Mouse (Mus musculus): ENCODE data around the gene Adgrb3. TPM values are rescaled to one million over a fixed set of nuclear protein-coding genes. Genes with fewer than 3 reads are reported as not detected.
A peak's percentile ranks its signal among the peaks of the same experiment; 100 is the strongest.

Gene Adgrb3
- polyA plus RNA-seq, 1 experiment from 2014 or later: 1.5 TPM

DNA sequence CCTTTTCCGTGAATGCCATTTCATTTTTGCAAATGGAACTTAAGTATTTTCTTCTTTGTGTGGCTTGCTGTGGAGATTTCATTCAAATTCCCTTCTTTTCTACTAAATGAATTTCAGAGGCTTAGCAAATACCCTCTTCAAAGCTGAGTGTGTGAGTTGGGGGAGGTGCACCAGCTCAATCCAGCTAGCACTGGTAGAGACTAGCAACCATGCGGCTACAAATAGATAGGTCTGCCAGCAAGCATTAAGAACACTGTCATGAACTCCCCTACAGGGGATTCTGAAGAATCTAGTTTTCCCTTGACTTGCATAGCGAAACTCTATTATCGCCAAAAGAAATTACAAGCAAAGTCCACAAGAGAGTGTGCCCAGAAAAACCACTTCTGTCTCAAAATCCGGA lies 624.9 kb downstream of the Adgrb3 start:
- 49% methylated on average over 5 of the region's 5 CpGs for WGBS
- no peak overlapping the region for H3K4me2 ChIP-seq (replicated peaks)
- no peak overlapping the region for H3K9ac ChIP-seq
- no peak overlapping the region for H3K27ac ChIP-seq
- peaks cover 4% of the 10 kb centered on the region; the same call in 1 of the 2 replicates for H3K4me1 ChIP-seq
- H3K27me3 ChIP-seq: no peaks in the 10 kb centered on the region
- no peak overlapping the region for H3K4me3 ChIP-seq
- H3K36me3 ChIP-seq: no peaks in the 10 kb centered on the region
- H3K9me3 ChIP-seq: no peaks in the 10 kb centered on the region
- no peak for ATAC-seq (ENCODE audit: low FRiP score, low read depth)

DNA sequence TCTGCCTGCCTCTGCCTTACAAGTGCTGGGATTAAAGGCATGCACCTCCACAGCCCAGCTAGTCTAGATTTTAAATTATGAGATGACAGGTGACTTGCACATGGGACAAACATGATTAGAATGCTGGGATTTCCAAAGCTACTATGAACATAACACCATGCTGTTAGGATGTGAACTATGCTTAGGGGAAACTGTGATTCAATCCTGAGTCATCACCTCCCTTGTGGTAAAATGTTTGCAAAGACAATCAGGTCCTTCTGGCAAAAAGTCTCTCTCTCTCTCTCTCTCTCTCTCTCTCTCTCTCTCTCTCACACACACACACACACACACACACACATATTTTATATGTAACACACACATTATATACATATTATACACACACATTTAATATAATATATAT lies 630.1 kb downstream of the Adgrb3 start:
- Histone ChIP-seq H3K4me1 (peaks cover 4% of the 10 kb centered on the region; the same call in 1 of the 2 replicates), H3K4me2 (replicated peaks) (no peak overlapping the region), H3K9ac (no peak overlapping the region), H3K4me3 (no peak overlapping the region), H3K9me3 (no peaks in the 10 kb centered on the region), H3K36me3 (no peaks in the 10 kb centered on the region), H3K27ac (no peak overlapping the region), H3K27me3 (no peaks in the 10 kb centered on the region)
- ATAC-seq (ENCODE audit: low FRiP score, low read depth): no peak

DNA sequence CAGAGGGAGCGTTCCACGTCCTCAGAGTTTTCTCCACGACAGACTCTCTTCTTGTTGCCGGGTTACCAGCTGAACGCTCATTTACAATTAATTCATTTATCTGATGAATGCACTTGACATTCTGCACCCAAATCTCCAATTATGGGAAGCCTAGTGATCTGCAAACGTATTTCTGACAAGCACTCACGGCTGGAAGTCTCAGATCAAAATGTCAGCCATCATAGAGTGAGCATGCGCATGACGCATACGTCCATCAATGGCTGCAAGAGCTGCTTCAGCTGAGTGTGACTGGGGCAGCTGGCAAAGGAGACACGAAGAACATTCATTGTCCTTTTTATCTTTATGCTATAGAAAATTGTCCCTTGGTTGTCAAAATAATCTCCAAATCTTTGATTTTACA lies 637.5 kb downstream of the Adgrb3 start:
- ATAC-seq (ENCODE audit: low FRiP score, low read depth): no peak
- Histone ChIP-seq H3K9ac (no peak overlapping the region), H3K27me3 (no peaks in the 10 kb centered on the region), H3K36me3 (no peaks in the 10 kb centered on the region), H3K4me3 (no peak overlapping the region), H3K27ac (no peak overlapping the region), H3K4me1 (peaks cover 7% of the 10 kb centered on the region; the same call in 1 of the 2 replicates), H3K4me2 (replicated peaks) (no peak overlapping the region), H3K9me3 (no peaks in the 10 kb centered on the region)
- 86% methylated on average over 11 of the region's 11 CpGs for WGBS

DNA sequence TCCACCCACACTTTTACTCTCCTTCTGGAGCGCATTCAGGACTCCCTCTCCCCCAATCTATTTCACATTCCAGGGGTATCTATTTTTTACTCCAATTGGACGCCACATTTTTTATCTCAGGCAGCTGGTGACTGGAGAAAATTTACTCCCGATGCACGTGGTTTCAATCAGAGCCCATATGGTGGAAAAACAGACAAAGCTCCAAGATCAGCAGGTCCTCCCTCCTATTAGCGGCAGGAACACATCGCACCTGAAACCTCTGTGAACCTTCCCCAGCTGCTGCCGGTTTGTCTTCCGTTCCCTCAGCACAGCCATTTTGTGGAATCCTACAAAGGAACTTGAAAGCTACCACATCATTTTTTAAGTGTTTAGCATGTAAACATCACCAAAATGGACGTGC lies 640.2 kb downstream of the Adgrb3 start:
- peak overlapping the region; percentile 26 for H3K4me2 ChIP-seq (replicated peaks)
- H3K36me3 ChIP-seq: no peaks in the 10 kb centered on the region
- H3K9ac ChIP-seq: no peak overlapping the region
- H3K27ac ChIP-seq: no peak overlapping the region
- ATAC-seq (ENCODE audit: low FRiP score, low read depth): peak; percentile 76
- H3K9me3 ChIP-seq: no peaks in the 10 kb centered on the region
- H3K4me3 ChIP-seq: no peak overlapping the region
- H3K27me3 ChIP-seq: no peaks in the 10 kb centered on the region
- H3K4me1 ChIP-seq: peaks cover 7% of the 10 kb centered on the region; the same call in 1 of the 2 replicates
- WGBS: 26% methylated on average over 9 of the region's 9 CpGs

DNA sequence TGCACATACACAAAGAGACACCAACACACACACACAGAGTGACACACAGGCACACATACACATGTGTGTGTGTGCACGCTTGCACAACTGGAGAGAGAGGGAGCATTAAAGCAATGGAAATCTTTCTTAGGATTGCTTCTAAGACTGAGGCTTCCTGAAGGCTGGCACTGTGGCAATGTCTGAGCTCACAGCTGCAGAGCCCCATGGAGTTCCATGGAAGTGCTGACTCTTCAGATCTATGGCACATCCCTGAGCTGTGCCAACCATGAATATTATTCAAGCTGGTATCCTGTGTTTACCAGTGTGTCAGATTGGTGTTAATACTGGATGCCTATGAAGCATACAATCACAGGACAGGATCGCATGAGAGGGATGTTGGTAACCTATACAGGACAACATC lies 643.6 kb downstream of the Adgrb3 start:
- H3K9ac ChIP-seq: no peak overlapping the region
- WGBS: 95% methylated on average over 2 of the region's 2 CpGs
- no peaks in the 10 kb centered on the region for H3K36me3 ChIP-seq
- no peak for ATAC-seq (ENCODE audit: low FRiP score, low read depth)
- H3K4me3 ChIP-seq: no peak overlapping the region
- H3K9me3 ChIP-seq: no peaks in the 10 kb centered on the region
- peaks cover 7% of the 10 kb centered on the region; the same call in 1 of the 2 replicates for H3K4me1 ChIP-seq
- no peak overlapping the region for H3K27ac ChIP-seq
- no peak overlapping the region for H3K4me2 ChIP-seq (replicated peaks)
- H3K27me3 ChIP-seq: no peaks in the 10 kb centered on the region

DNA sequence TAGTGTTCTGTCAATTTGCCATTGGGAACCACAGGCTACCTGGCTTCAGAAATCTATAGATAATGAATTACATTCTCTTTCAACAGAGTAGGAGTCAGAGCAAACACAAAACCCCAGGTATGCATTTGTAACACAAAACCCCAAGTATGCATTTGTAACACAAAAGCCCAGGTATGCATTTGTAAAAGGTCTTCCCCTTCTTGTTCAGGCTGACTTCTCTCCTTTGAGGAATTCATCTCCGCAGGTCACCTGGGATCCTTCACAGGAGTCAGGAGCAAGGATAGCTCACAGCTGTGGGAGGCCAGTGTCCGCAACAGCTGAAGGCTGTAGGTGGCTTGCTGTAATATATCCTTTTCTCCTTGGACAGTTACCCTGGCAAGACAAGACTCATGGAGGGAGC lies 647.6 kb downstream of the Adgrb3 start:
- H3K27me3 ChIP-seq: no peaks in the 10 kb centered on the region
- no peak overlapping the region for H3K4me2 ChIP-seq (replicated peaks)
- H3K9ac ChIP-seq: no peak overlapping the region
- no peaks in the 10 kb centered on the region for H3K36me3 ChIP-seq
- no peak overlapping the region for H3K27ac ChIP-seq
- 73% methylated on average over 2 of the region's 2 CpGs for WGBS
- no peak for ATAC-seq (ENCODE audit: low FRiP score, low read depth)
- peaks cover 7% of the 10 kb centered on the region; the same call in 1 of the 2 replicates for H3K4me1 ChIP-seq
- no peaks in the 10 kb centered on the region for H3K9me3 ChIP-seq
- no peak overlapping the region for H3K4me3 ChIP-seq

DNA sequence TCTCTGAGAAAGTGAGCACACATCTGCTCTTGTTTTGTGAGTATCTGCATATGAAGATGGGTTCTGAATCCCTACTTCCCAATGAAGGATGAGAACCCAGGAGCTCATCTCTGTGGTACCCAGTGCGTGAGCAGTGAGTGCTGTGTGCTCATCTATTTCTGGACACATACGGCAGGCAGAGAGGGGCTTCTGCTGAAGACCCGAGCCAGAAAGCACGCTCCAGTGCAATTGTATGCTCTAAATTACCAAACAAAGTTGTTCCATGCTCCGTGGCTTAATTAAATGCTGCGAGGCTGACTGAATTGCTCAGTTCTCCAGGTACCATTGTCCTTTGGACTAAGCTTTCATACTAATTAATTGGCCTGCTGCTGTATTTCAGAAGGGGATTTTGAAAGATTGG lies 648.9 kb downstream of the Adgrb3 start:
- no peaks in the 10 kb centered on the region for H3K9me3 ChIP-seq
- H3K9ac ChIP-seq: no peak overlapping the region
- H3K4me3 ChIP-seq: no peak overlapping the region
- H3K27me3 ChIP-seq: no peaks in the 10 kb centered on the region
- no peaks in the 10 kb centered on the region for H3K36me3 ChIP-seq
- no peak for ATAC-seq (ENCODE audit: low FRiP score, low read depth)
- no peak overlapping the region for H3K4me2 ChIP-seq (replicated peaks)
- H3K27ac ChIP-seq: no peak overlapping the region
- 69% methylated on average over 6 of the region's 6 CpGs for WGBS
- peaks cover 7% of the 10 kb centered on the region; the same call in 1 of the 2 replicates for H3K4me1 ChIP-seq

DNA sequence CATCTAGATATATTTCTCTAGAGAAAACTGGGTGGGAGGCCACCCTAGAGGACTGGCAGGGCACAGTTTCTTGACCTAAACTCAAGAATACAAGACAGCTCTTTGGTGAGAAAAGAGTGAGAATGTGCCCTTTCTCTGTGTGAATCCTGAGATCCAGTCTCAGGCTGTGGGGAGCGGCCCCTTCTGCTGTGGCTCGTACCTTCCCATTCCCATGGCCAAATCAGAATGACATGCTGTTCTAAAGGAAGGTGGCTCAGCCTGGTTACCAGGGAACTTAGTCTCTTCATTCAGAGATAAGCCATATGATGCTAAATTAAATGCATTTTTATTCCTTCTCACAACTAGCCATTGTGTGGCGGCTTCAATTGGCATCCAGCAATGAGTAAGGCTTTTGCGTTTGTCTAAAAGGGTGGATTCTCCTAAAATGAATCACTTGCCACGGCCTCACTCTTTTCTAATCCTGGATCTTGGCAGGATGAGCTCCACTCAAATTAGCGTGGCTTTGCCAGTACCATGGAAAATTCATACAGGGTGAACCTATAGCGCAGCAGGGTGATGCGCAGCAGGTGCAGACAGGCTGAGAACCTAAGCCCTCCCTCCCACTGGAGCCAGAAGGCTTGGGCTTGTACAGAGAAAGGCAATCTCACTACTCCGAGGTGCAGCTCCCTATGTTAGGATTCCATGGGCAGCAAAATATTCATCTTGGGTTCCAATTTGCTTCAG lies 649.5 kb downstream of the Adgrb3 start:
- Histone ChIP-seq H3K27me3 (no peaks in the 10 kb centered on the region), H3K4me2 (replicated peaks) (no peak overlapping the region), H3K36me3 (no peaks in the 10 kb centered on the region), H3K9me3 (no peaks in the 10 kb centered on the region), H3K9ac (no peak overlapping the region), H3K4me1 (peaks cover 7% of the 10 kb centered on the region; the same call in 1 of the 2 replicates), H3K4me3 (no peak overlapping the region), H3K27ac (no peak overlapping the region)
- no peak for ATAC-seq (ENCODE audit: low FRiP score, low read depth)
- 71% methylated on average over 9 of the region's 9 CpGs for whole genome bisulfite sequencing

DNA sequence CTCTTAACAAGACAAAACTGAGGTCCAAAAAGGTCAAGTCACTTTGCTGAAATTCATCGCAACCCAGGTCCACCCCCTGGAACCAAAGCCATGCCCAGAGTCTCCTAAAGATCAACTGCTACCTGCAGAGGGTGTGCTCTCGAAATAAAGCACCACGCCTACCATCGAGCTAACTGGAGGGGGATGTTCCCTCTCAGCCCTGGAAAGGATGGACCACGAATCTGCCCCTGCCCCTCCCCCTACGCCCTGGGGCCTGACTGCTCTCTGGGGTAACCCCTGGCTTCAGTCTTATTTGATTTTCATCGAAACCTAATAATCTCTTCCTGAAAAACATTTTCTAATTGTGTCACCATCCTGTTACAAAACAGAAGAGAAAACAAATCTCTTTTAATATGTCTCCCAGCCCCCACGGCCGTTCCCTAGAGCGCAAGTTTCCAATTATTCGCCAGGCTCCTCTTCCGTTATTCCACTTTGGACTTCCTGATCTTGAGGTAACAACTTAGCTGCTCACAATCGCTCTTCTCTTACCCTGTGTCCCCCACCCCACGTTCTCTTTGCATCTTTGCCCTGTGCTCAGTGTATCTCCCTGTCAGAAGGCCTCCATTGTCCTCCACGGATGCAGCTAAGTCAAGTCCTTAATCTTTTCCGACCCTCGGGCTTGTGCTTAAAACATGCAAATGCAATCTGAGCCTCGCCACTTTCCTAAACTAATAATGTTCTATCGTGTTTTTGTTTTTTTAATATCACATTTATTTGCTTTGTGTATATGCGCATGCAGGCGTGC lies 651.0 kb downstream of the Adgrb3 start:
- H3K4me3 ChIP-seq: no peak overlapping the region
- no peaks in the 10 kb centered on the region for H3K36me3 ChIP-seq
- peak overlapping the region; percentile 28; the same call in 1 of the 2 replicates for H3K4me2 ChIP-seq (replicated peaks)
- WGBS: 35% methylated on average over 21 of the region's 21 CpGs
- no peaks in the 10 kb centered on the region for H3K27me3 ChIP-seq
- H3K9ac ChIP-seq: no peak overlapping the region
- no peak for ATAC-seq (ENCODE audit: low FRiP score, low read depth)
- H3K9me3 ChIP-seq: no peaks in the 10 kb centered on the region
- H3K4me1 ChIP-seq: peaks cover 7% of the 10 kb centered on the region; the same call in 1 of the 2 replicates
- no peak overlapping the region for H3K27ac ChIP-seq

DNA sequence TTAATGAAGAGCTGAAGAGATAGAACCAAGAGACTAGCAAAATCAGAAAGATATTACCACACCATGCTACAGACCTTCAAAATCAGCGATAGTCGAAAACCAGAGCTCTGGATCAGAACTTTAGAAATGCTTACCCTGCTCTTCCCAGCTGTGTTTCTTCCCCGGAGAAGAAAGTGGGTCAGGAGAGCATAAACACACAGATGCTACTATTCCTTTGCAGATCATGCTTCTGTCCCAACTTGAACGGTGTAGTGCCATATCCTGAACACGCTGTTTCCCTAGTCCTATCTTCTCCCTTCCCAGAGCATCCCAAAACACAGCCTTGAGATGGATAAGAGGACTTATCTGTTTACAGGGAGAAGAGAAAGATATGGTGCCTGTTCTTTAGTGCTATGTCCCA lies 662.4 kb downstream of the Adgrb3 start:
- no peak for ATAC-seq (ENCODE audit: low FRiP score, low read depth)
- no peaks in the 10 kb centered on the region for H3K27me3 ChIP-seq
- H3K36me3 ChIP-seq: no peaks in the 10 kb centered on the region

DNA sequence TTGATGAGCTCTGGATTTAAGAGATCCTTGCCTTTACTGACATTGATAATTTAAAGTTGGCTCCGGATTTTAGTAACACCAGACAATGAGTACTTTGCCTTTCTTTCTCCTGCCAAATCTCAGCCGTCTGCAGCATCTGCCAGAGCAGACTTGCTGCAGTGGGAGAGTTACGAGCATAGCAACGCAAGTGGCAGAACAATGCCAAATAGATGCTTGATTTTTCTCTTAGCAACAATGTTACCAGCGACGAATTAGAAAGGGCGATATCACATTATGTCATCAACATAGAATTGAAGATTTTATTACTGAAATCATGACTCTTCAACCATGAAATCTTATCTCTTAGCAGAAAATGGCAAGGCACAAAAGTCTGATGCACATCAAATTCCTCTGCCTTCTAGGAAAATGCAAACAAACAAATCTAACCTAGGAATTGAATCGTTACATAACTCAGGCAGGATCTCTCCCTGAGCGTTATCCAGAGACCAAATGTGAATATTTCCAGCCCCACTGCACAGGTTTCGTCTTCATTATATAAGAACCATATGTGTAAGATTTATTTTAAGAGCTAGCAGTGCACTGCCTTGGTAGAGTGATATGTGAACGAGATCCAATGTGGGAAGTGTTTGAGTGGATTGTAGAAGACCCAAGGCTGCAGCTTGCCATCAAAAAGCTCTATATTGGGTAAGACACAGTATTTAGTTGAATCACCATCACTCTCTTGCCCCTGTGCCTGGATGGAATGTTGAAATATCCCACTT lies 663.3 kb downstream of the Adgrb3 start:
- 54% methylated on average over 11 of the region's 11 CpGs for WGBS
- Histone ChIP-seq H3K27ac (no peak overlapping the region), H3K9ac (no peak overlapping the region), H3K4me2 (replicated peaks) (no peak overlapping the region), H3K9me3 (no peaks in the 10 kb centered on the region), H3K4me3 (no peak overlapping the region), H3K27me3 (no peaks in the 10 kb centered on the region), H3K4me1 (no peaks in the 10 kb centered on the region), H3K36me3 (no peaks in the 10 kb centered on the region)
- no peak for ATAC-seq (ENCODE audit: low FRiP score, low read depth)

More for the DNA sequence above, 662.4 kb downstream of the Adgrb3 start:
- H3K4me2 ChIP-seq (replicated peaks): no peak overlapping the region
- H3K4me1 ChIP-seq: no peaks in the 10 kb centered on the region
- no peak overlapping the region for H3K4me3 ChIP-seq
- 93% methylated on average over 5 of the region's 5 CpGs for WGBS
- H3K27ac ChIP-seq: no peak overlapping the region
- no peak overlapping the region for H3K9ac ChIP-seq
- no peaks in the 10 kb centered on the region for H3K9me3 ChIP-seq

DNA sequence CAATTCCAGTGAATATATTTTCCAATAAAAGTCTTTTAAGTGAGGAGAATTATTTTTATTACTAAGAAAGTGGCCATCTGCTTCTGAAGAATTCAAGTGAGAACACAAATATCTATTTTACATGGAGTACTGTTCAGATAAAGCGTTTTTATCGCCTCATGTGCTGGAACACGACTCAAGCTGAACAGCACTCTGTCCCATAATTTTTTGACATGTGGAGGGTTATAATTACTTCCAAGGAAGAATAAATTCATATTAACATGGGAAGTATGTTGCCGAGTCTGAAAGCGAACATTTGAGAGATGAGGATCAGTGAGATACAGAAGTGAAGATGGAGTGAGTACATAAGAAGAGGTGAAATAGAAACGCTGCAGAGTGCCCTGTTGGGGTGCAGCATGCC lies 665.9 kb downstream of the Adgrb3 start:
- H3K4me2 ChIP-seq (replicated peaks): no peak overlapping the region
- H3K9ac ChIP-seq: no peak overlapping the region
- no peak overlapping the region for H3K27ac ChIP-seq
- H3K4me1 ChIP-seq: no peaks in the 10 kb centered on the region
- ATAC-seq (ENCODE audit: low FRiP score, low read depth): no peak
- no peaks in the 10 kb centered on the region for H3K9me3 ChIP-seq
- H3K27me3 ChIP-seq: no peaks in the 10 kb centered on the region
- no peaks in the 10 kb centered on the region for H3K36me3 ChIP-seq
- no peak overlapping the region for H3K4me3 ChIP-seq
- WGBS: 71% methylated on average over 6 of the region's 6 CpGs
